In the genomic region with DNA sequence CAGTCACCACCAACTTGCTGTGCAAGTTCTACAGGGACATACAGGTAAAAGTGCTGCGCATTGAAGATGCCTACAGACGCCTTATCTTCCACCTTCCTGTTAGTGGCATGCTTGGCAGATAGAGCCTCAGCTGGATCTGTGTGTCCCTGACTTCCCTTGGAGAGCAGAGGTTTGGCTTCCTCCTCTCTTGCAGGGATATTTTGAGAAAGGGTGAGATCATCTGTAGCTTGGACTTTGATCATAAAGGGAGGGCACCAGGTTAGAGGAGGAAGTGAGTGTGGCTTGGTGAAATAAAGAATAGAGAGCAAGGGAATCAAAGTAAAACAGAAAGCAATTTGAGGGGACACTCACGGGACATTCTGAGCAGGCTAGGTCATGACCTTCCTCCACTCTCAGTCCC, we compare ENCODE assay signal across 14 mouse cellular contexts. TPM values are rescaled to one million over a fixed set of nuclear protein-coding genes. Genes with fewer than 3 reads are reported as not detected.
DNase-seq lines count a peak whose midpoint lies in the region; ATAC-seq lines count a peak whose summit lies in the region.
"Had no signal": no experiment of that assay in that cellular context is flagged by ENCODE, and none has a peak within 500 bp of the region (broad histone marks: within the 10 kb centered on the region; RNA-seq: fewer than 3 reads in every experiment).

No protein-coding gene starts in this region.

- no peak overlapping the region for H3K4me2 ChIP-seq in lung, embryonic 16.5 days (ENCODE audit: low read depth, low read length)
- H3K4me2 ChIP-seq: hindbrain, embryonic 14.5 days; lung, embryonic 15.5 days had no signal

- ATAC-seq in megakaryocyte, adult 5-6 weeks (ENCODE audit: poor library complexity, severe bottlenecking), result no peak
- ATAC-seq in lung, embryonic 16.5 days (ENCODE audit: low read depth), result peak; percentile 34; the same call in 1 of the 2 replicates
- ATAC-seq: Patski had no signal

- 52% methylated on average over 3 of the region's 3 CpGs for WGBS in lung, embryonic 16.5 days

- intact Hi-C loops in gastrocnemius, postnatal 36 days (cut with DNase I), result no loop called here

- H3K4me1 ChIP-seq in megakaryocyte, embryonic 14.5 days, result peaks cover 27% of the 10 kb centered on the region
- no peaks in the 10 kb centered on the region; the same call in 1 of the 2 replicates for H3K4me1 ChIP-seq in lung, embryonic 16.5 days (replicated peaks; ENCODE audit: control insufficient read depth, insufficient read depth, low read length)

- 0 out of 2 replicates have a peak overlapping the region, but pooled peaks have one; percentile 21 for H3K27ac ChIP-seq in lung, embryonic 16.5 days (ENCODE audit: low read length)
- H3K27ac ChIP-seq: hindbrain, embryonic 14.5 days; lung, embryonic 15.5 days had no signal

- H3K4me3 ChIP-seq in megakaryocyte, embryonic 14.5 days (replicated peaks), result peak overlapping the region; percentile 42
- no peak overlapping the region for H3K4me3 ChIP-seq in lung, embryonic 16.5 days (ENCODE audit: low read length)
- H3K4me3 ChIP-seq: lung, embryonic 15.5 days had no signal

- H3K9me3 ChIP-seq in megakaryocyte, embryonic 14.5 days, result no peaks in the 10 kb centered on the region
- H3K9me3 ChIP-seq in lung, embryonic 16.5 days (ENCODE audit: control insufficient read depth, low read length), result no peaks in the 10 kb centered on the region
- H3K9me3 ChIP-seq: lung, embryonic 15.5 days had no signal

- peaks cover 39% of the 10 kb centered on the region for H3K27me3 ChIP-seq in megakaryocyte, embryonic 14.5 days (replicated peaks)
- peaks cover 5% of the 10 kb centered on the region for H3K27me3 ChIP-seq in lung, embryonic 16.5 days (ENCODE audit: control insufficient read depth, insufficient read depth, low read depth, low read length)
- H3K27me3 ChIP-seq: Patski had no signal

- DNase-seq in gastrocnemius, postnatal 25 days, result peak; percentile 24
- DNase-seq in gastrocnemius, postnatal 36 days, result no peak
- DNase-seq in right cerebral cortex, postnatal 10 days (ENCODE audit: low spot score in 2 of 2), result no peak
- DNase-seq in layer of hippocampus, adult 9-11 months, result no peak
- no peak for DNase-seq in thymus, postnatal 25 days
- DNase-seq: adrenal gland, adult 8-10 months; cerebellum, adult 18-20 months; embryo, embryonic 11 days had no signal

- H3K36me3 ChIP-seq in megakaryocyte, embryonic 14.5 days (replicated peaks; ENCODE audit: low read length), result no peaks in the 10 kb centered on the region
- no peaks in the 10 kb centered on the region for H3K36me3 ChIP-seq in lung, embryonic 16.5 days (ENCODE audit: control insufficient read depth, insufficient read depth, low read length)
- H3K36me3 ChIP-seq: lung, embryonic 15.5 days had no signal

- H3K9ac ChIP-seq in lung, embryonic 16.5 days (ENCODE audit: low read length), result no peak overlapping the region
- H3K9ac ChIP-seq: hindbrain, embryonic 14.5 days; lung, embryonic 15.5 days had no signal

RNA-seq across cellular contexts. Expression of gene Clic5, which starts 4.6 kb away (rescaled TPM):
- total RNA-seq in gastrocnemius, postnatal 25 days (2021), result 100 to 1,000 TPM; 137 to 153 TPM
- 100 to 1,000 TPM; 138 to 144 TPM for total RNA-seq in gastrocnemius, postnatal 36 days (2021)
- polyA plus RNA-seq in megakaryocyte, embryonic 14.5 days (2012; ENCODE audit: insufficient read depth, low replicate concordance), result not detected in 2 replicates
- total RNA-seq in megakaryocyte, adult 5-6 weeks (2015), result 0.09 and 0.14 TPM in 2 replicates
- total RNA-seq in megakaryocyte, adult 5-6 weeks (2017), result 0.04 and 0.15 TPM in 2 replicates
- 24.8 and 29.1 TPM in 2 replicates for polyA plus RNA-seq in lung, embryonic 16.5 days (2015; fragmentation: Nextera tagmentation; extraction: Ambion mirVana)

Comparison
In these comparisons a context has a peak if more than half of its experiments do, and no peak if none do; other contexts are left out.
1. RNA of gene Clic5, which starts 4.6 kb away (total RNA-seq): 137 to 153 TPM in gastrocnemius, postnatal 25 days and 138 to 144 TPM in gastrocnemius, postnatal 36 days; 0.04 to 0.15 TPM in megakaryocyte, adult 5-6 weeks; every median in the first group is over 100 times any median in the second.